Mouse (Mus musculus): ENCODE measurements around the gene Fam118a. TPM values are rescaled to one million over a fixed set of nuclear protein-coding genes. Genes with fewer than 3 reads are reported as not detected.
A peak's percentile ranks its signal among the peaks of the same experiment; 100 is the strongest.
"Not testable (repeated sequence)": the region's sequence is repeated elsewhere in the genome, so short reads cannot be mapped to it uniquely, and the experiment has no call there.

Fam118a gene
- total RNA-seq, 2 experiments from 2014 or later = 8.2 to 9.8 TPM

GRCm38 (mm10) chr15:85011895-85012661, 16.7 kb upstream of the Fam118a start:
- DNase-seq (ENCODE audit: low spot score in 2 of 2) = no peak

GRCm38 (mm10) chr15:85012662-85013054, 16.1 kb upstream of the Fam118a start:
- DNase-seq (ENCODE audit: low spot score in 2 of 2) = no peak

GRCm38 (mm10) chr15:85015771-85016170, 13.0 kb upstream of the Fam118a start:
- no peak for DNase-seq (ENCODE audit: low spot score in 2 of 2)

GRCm38 (mm10) chr15:85016951-85017664, 11.6 kb upstream of the Fam118a start, which contains the start of gene Upk3a:
Gene Upk3a (plus strand): TSS chr15:85017141.
- no peak for DNase-seq (ENCODE audit: low spot score in 2 of 2)

- no peak for DNase-seq (ENCODE audit: low spot score in 2 of 2)
Measured at GRCm38 (mm10) chr15:85022211-85022610, 6.5 kb upstream of the Fam118a start.

- DNase-seq (ENCODE audit: low spot score in 2 of 2) = no peak
Measured at GRCm38 (mm10) chr15:85026197-85026596, 2.6 kb upstream of the Fam118a start.

- DNase-seq (ENCODE audit: low spot score in 2 of 2) = no peak
Measured at GRCm38 (mm10) chr15:85027740-85028139, 1.0 kb upstream of the Fam118a start.

- DNase-seq (ENCODE audit: low spot score in 2 of 2) = not testable (repeated sequence)
Measured at GRCm38 (mm10) chr15:85030643-85031042, 1.9 kb downstream of the Fam118a start.

GRCm38 (mm10) chr15:85031866-85032265, 3.1 kb downstream of the Fam118a start:
- no peak for DNase-seq (ENCODE audit: low spot score in 2 of 2)

GRCm38 (mm10) chr15:85033916-85034315, 5.2 kb downstream of the Fam118a start:
- DNase-seq (ENCODE audit: low spot score in 2 of 2) = not testable (repeated sequence)

GRCm38 (mm10) chr15:85036566-85037342, 8.0 kb downstream of the Fam118a start:
- peak; percentile 98 to 99 for DNase-seq (ENCODE audit: low spot score in 2 of 2)

GRCm38 (mm10) chr15:85037343-85037690, 8.6 kb downstream of the Fam118a start:
- DNase-seq (ENCODE audit: low spot score in 2 of 2) = no peak

- DNase-seq (ENCODE audit: low spot score in 2 of 2) = no peak
Measured at GRCm38 (mm10) chr15:85041546-85042225, 12.9 kb downstream of the Fam118a start.

- peak in 1 of 2 experiments; percentile 19 for DNase-seq (ENCODE audit: low spot score in 2 of 2)
Measured at GRCm38 (mm10) chr15:85042361-85042954, 13.7 kb downstream of the Fam118a start.

GRCm38 (mm10) chr15:85043116-85043515, 14.4 kb downstream of the Fam118a start:
- no peak for DNase-seq (ENCODE audit: low spot score in 2 of 2)

GRCm38 (mm10) chr15:85043761-85044160, 15.0 kb downstream of the Fam118a start:
- DNase-seq (ENCODE audit: low spot score in 2 of 2) = no peak

GRCm38 (mm10) chr15:85046230-85046950, 17.6 kb downstream of the Fam118a start:
- no peak for DNase-seq (ENCODE audit: low spot score in 2 of 2)

GRCm38 (mm10) chr15:85047865-85048264, 19.1 kb downstream of the Fam118a start:
- no peak for DNase-seq (ENCODE audit: low spot score in 2 of 2)

- no peak for DNase-seq (ENCODE audit: low spot score in 2 of 2)
Measured at GRCm38 (mm10) chr15:85049758-85050157, 21.0 kb downstream of the Fam118a start.

GRCm38 (mm10) chr15:85054098-85054497, 25.4 kb downstream of the Fam118a start:
- DNase-seq (ENCODE audit: low spot score in 2 of 2) = no peak

Measured in adrenal gland, adult 18-20 months (tissue).